Mouse (Mus musculus): ENCODE results near the gene Nme9.

- TF ChIP-seq CTCF (IDR thresholded peaks at IDR 0.05; ENCODE audit: insufficient read depth, low read depth, low read length) (no peak), POLR2A (IDR thresholded peaks at IDR 0.05; ENCODE audit: insufficient read depth, low read depth, low read length) (no peak)
Measured at GRCm38 (mm10) chr9:99417288-99417846, 33.9 kb upstream of the Nme9 start.
